Mouse (Mus musculus) embryonic facial prominence, embryonic 10.5 days (tissue): ENCODE data around the gene Olfr543. TPM values are rescaled to one million over a fixed set of nuclear protein-coding genes. Genes with fewer than 3 reads are reported as not detected.

Experiments used
- DNase-seq: peaks from one replicate; pipeline ENCODE4 v3.0.0-alpha.2; 2017; ENCODE audit warnings: low spot score
- H3K27ac ChIP-seq: fragments of 300-500 bp; sonication (generic); replicated peaks from 2 replicates; pipeline ENCODE4 v1.5.1; 2016; ENCODE audit warnings: mild to moderate bottlenecking
- H3K27me3 ChIP-seq: fragments of 300-500 bp; sonication (generic); replicated peaks from 2 replicates; pipeline ENCODE4 v1.6.1; 2016; ENCODE audit warnings: low read depth, mild to moderate bottlenecking; ENCODE audit not compliant: poor library complexity, severe bottlenecking
- H3K36me3 ChIP-seq: fragments of 300-500 bp; sonication (generic); replicated peaks from 2 replicates; pipeline ENCODE4 v1.6.1; 2016; ENCODE audit warnings: mild to moderate bottlenecking, moderate library complexity
- H3K4me1 ChIP-seq: fragments of 300-500 bp; sonication (generic); 2 replicates; pipeline ENCODE4 v1.6.1; 2016
- H3K4me3 ChIP-seq: fragments of 300-500 bp; sonication (generic); 2 replicates; pipeline ENCODE4 v1.5.1; 2016; ENCODE audit warnings: mild to moderate bottlenecking, moderate library complexity
- H3K9me3 ChIP-seq: fragments of 300-500 bp; sonication (generic); 2 replicates; pipeline ENCODE4 v1.6.1; 2016; ENCODE audit warnings: mild to moderate bottlenecking
- WGBS: fragments of 180-500 bp; shearing (Covaris S2); methylation state at CpG from one replicate; pipeline ENCODE4 v1.1.7; 2016; 5-methylcytosine and 5-hydroxymethylcytosine counted together
- polyA plus RNA-seq: library from polyadenylated mRNA; unstranded; fragments of >200 nt; fragmentation: Nextera tagmentation; extraction: Ambion mirVana; gene quantifications from 2 replicates; pipeline ENCODE4 v1.2.1, GENCODE M21; 2016

The Olfr543 gene
- 0.55 and 0.58 TPM in 2 replicates for polyA plus RNA-seq

GRCm38 (mm10) chr7:102481579-102481978 lies at the start of gene Olfr543:
Olfr543 (minus strand) TSS chr7:102481679.
- Histone ChIP-seq H3K9me3 (no peaks in the 10 kb centered on the region), H3K27me3 (no peaks in the 10 kb centered on the region), H3K4me1 (no peaks in the 10 kb centered on the region), H3K4me3 (no peak within 1 kb of the TSS), H3K27ac (no peak within 1 kb of the TSS), H3K36me3 (0 out of 2 replicates have a peak, but pooled peaks cover 2% of the 10 kb centered on the region)
- no peak for DNase-seq
- WGBS: 92% methylated on average over 4 of the region's 4 CpGs

- no peak for DNase-seq
- Histone ChIP-seq H3K4me3 (no peak overlapping the region), H3K9me3 (no peaks in the 10 kb centered on the region), H3K27me3 (no peaks in the 10 kb centered on the region), H3K36me3 (no peaks in the 10 kb centered on the region), H3K4me1 (no peaks in the 10 kb centered on the region), H3K27ac (no peak overlapping the region)
- WGBS: 87% methylated on average over 1 of the region's 1 CpGs
Measured at GRCm38 (mm10) chr7:102529052-102529451, 47.6 kb upstream of the Olfr543 start.

GRCm38 (mm10) chr7:102517051-102517335 lies 35.5 kb upstream of the Olfr543 start:
- peaks cover 23% of the 10 kb centered on the region for H3K27me3 ChIP-seq
- DNase-seq: no peak
- no peak overlapping the region for H3K27ac ChIP-seq
- no peaks in the 10 kb centered on the region for H3K36me3 ChIP-seq
- no peaks in the 10 kb centered on the region for H3K9me3 ChIP-seq
- 85% methylated on average over 2 of the region's 2 CpGs for WGBS
- peaks cover 14% of the 10 kb centered on the region for H3K4me1 ChIP-seq
- H3K4me3 ChIP-seq: no peak overlapping the region

GRCm38 (mm10) chr7:102516261-102517050 lies 35.0 kb upstream of the Olfr543 start:
- H3K36me3 ChIP-seq: no peaks in the 10 kb centered on the region
- no peak overlapping the region for H3K4me3 ChIP-seq
- H3K27ac ChIP-seq: no peak overlapping the region
- H3K9me3 ChIP-seq: no peaks in the 10 kb centered on the region
- peaks cover 28% of the 10 kb centered on the region for H3K27me3 ChIP-seq
- peaks cover 14% of the 10 kb centered on the region for H3K4me1 ChIP-seq
- 78% methylated on average over 10 of the region's 10 CpGs for WGBS
- no peak for DNase-seq

GRCm38 (mm10) chr7:102514144-102514543 lies 32.7 kb upstream of the Olfr543 start:
- Histone ChIP-seq H3K36me3 (no peaks in the 10 kb centered on the region), H3K4me1 (peaks cover 14% of the 10 kb centered on the region), H3K4me3 (no peak overlapping the region), H3K9me3 (no peaks in the 10 kb centered on the region), H3K27ac (no peak overlapping the region), H3K27me3 (peaks cover 34% of the 10 kb centered on the region)
- 75% methylated on average over 4 of the region's 4 CpGs for WGBS
- no peak for DNase-seq

- H3K36me3 ChIP-seq: no peaks in the 10 kb centered on the region
- peak overlapping the region; percentile 65 for H3K4me3 ChIP-seq
- peaks cover 14% of the 10 kb centered on the region for H3K4me1 ChIP-seq
- DNase-seq: peak; percentile 91
- no peaks in the 10 kb centered on the region for H3K9me3 ChIP-seq
- H3K27me3 ChIP-seq: peaks cover 34% of the 10 kb centered on the region
- H3K27ac ChIP-seq: peak overlapping the region; percentile 80; the same call in 1 of the 2 replicates
- 2% methylated on average over 54 of the region's 54 CpGs for WGBS
Measured at GRCm38 (mm10) chr7:102512814-102513435, 31.4 kb upstream of the Olfr543 start.

- WGBS: 94% methylated on average over 10 of the region's 10 CpGs
- DNase-seq: no peak
- Histone ChIP-seq H3K27me3 (peaks cover 34% of the 10 kb centered on the region), H3K4me3 (no peak overlapping the region), H3K27ac (no peak overlapping the region), H3K4me1 (peaks cover 14% of the 10 kb centered on the region), H3K9me3 (no peaks in the 10 kb centered on the region), H3K36me3 (no peaks in the 10 kb centered on the region)
Measured at GRCm38 (mm10) chr7:102511927-102512326, 30.4 kb upstream of the Olfr543 start.

GRCm38 (mm10) chr7:102509726-102510125 lies 28.2 kb upstream of the Olfr543 start:
- peaks cover 34% of the 10 kb centered on the region for H3K27me3 ChIP-seq
- WGBS: 80% methylated on average over 7 of the region's 7 CpGs
- no peaks in the 10 kb centered on the region for H3K9me3 ChIP-seq
- DNase-seq: no peak
- H3K4me3 ChIP-seq: no peak overlapping the region
- no peaks in the 10 kb centered on the region for H3K36me3 ChIP-seq
- H3K4me1 ChIP-seq: peaks cover 6% of the 10 kb centered on the region
- H3K27ac ChIP-seq: no peak overlapping the region

GRCm38 (mm10) chr7:102508666-102509065 lies 27.2 kb upstream of the Olfr543 start:
- Histone ChIP-seq H3K36me3 (no peaks in the 10 kb centered on the region), H3K27ac (no peak overlapping the region), H3K4me3 (no peak overlapping the region), H3K27me3 (peaks cover 25% of the 10 kb centered on the region), H3K9me3 (no peaks in the 10 kb centered on the region), H3K4me1 (peaks cover 4% of the 10 kb centered on the region; the same call in 1 of the 2 replicates)
- 90% methylated on average over 6 of the region's 6 CpGs for WGBS
- DNase-seq: no peak

- Histone ChIP-seq H3K4me3 (no peak overlapping the region), H3K36me3 (no peaks in the 10 kb centered on the region), H3K4me1 (peaks cover 4% of the 10 kb centered on the region; the same call in 1 of the 2 replicates), H3K27me3 (peaks cover 21% of the 10 kb centered on the region), H3K27ac (no peak overlapping the region), H3K9me3 (no peaks in the 10 kb centered on the region)
- 89% methylated on average over 9 of the region's 9 CpGs for WGBS
- DNase-seq: no peak
Measured at GRCm38 (mm10) chr7:102508066-102508465, 26.6 kb upstream of the Olfr543 start.

GRCm38 (mm10) chr7:102506848-102507247 lies 25.4 kb upstream of the Olfr543 start:
- H3K27me3 ChIP-seq: peaks cover 10% of the 10 kb centered on the region
- 43% methylated on average over 3 of the region's 3 CpGs for WGBS
- H3K4me3 ChIP-seq: no peak overlapping the region
- no peaks in the 10 kb centered on the region for H3K4me1 ChIP-seq
- no peaks in the 10 kb centered on the region for H3K36me3 ChIP-seq
- H3K9me3 ChIP-seq: no peaks in the 10 kb centered on the region
- peak; percentile 77 for DNase-seq
- no peak overlapping the region for H3K27ac ChIP-seq

GRCm38 (mm10) chr7:102501986-102502385 lies 20.5 kb upstream of the Olfr543 start:
- WGBS: 82% methylated on average over 5 of the region's 5 CpGs
- Histone ChIP-seq H3K27ac (no peak overlapping the region), H3K4me3 (no peak overlapping the region), H3K9me3 (no peaks in the 10 kb centered on the region), H3K36me3 (no peaks in the 10 kb centered on the region), H3K4me1 (no peaks in the 10 kb centered on the region), H3K27me3 (no peaks in the 10 kb centered on the region)
- no peak for DNase-seq

- Histone ChIP-seq H3K4me3 (no peak within 1 kb of the TSS), H3K27ac (no peak within 1 kb of the TSS), H3K4me1 (no peaks in the 10 kb centered on the region), H3K36me3 (no peaks in the 10 kb centered on the region), H3K9me3 (no peaks in the 10 kb centered on the region), H3K27me3 (no peaks in the 10 kb centered on the region)
- no peak for DNase-seq
- WGBS: 73% methylated on average over 3 of the region's 3 CpGs
Measured at GRCm38 (mm10) chr7:102499473-102499872, 18.0 kb upstream of the Olfr543 start, which contains the start of gene Olfr545. Olfr545 (minus strand) TSS chr7:102499573.
